ENCODE assay signal across 9 mouse cellular contexts in genomic region chr13:45239153-45239552, GRCm38 (mm10).
A peak's percentile ranks its signal among the peaks of the same experiment; 100 is the strongest.
DNase-seq lines count a peak whose midpoint lies in the region; ATAC-seq lines count a peak whose summit lies in the region.
"Had no signal": no experiment of that assay in that cellular context is flagged by ENCODE, and none has a peak within 500 bp of the region (broad histone marks: within the 10 kb centered on the region; RNA-seq: fewer than 3 reads in every experiment).

No protein-coding gene starts in this region.

- no peak overlapping the region for H3K9ac ChIP-seq in hindbrain, embryonic 13.5 days
- H3K9ac ChIP-seq in hindbrain, embryonic 12.5 days: no peak overlapping the region
- H3K9ac ChIP-seq in limb, embryonic 11.5 days (ENCODE audit: low read length): no peak overlapping the region

- ATAC-seq in hindbrain, embryonic 13.5 days (ENCODE audit: low FRiP score): peak; percentile 65
- ATAC-seq in hindbrain, embryonic 12.5 days (ENCODE audit: low FRiP score): no peak
- no peak for ATAC-seq in limb, embryonic 11.5 days (ENCODE audit: insufficient number of reproducible peaks, low FRiP score, low TSS enrichment, low read depth)

- H3K36me3 ChIP-seq in hindbrain, embryonic 13.5 days: no peaks in the 10 kb centered on the region
- H3K36me3 ChIP-seq in hindbrain, embryonic 12.5 days: no peaks in the 10 kb centered on the region
- H3K36me3 ChIP-seq in limb, embryonic 11.5 days (ENCODE audit: control insufficient read depth, insufficient read depth, low read length): no peaks in the 10 kb centered on the region

- peaks cover 11% of the 10 kb centered on the region for H3K4me1 ChIP-seq in hindbrain, embryonic 13.5 days (replicated peaks)
- no peaks in the 10 kb centered on the region for H3K4me1 ChIP-seq in hindbrain, embryonic 12.5 days
- no peaks in the 10 kb centered on the region for H3K4me1 ChIP-seq in limb, embryonic 11.5 days (ENCODE audit: control insufficient read depth, insufficient read depth, low read length)

- no peaks in the 10 kb centered on the region for H3K9me3 ChIP-seq in hindbrain, embryonic 13.5 days
- H3K9me3 ChIP-seq in hindbrain, embryonic 12.5 days (replicated peaks): no peaks in the 10 kb centered on the region
- H3K9me3 ChIP-seq in limb, embryonic 11.5 days (ENCODE audit: control insufficient read depth, low read length): no peaks in the 10 kb centered on the region

- peak overlapping the region; percentile 79 for H3K27ac ChIP-seq in hindbrain, embryonic 13.5 days
- H3K27ac ChIP-seq in hindbrain, embryonic 12.5 days: no peak overlapping the region; the same call in 1 of the 2 replicates
- no peak overlapping the region for H3K27ac ChIP-seq in limb, embryonic 11.5 days (replicated peaks; ENCODE audit: low read depth, low read length)

- peak; percentile 83 for DNase-seq in brain, adult 2 months (ENCODE audit: low read depth, low spot score)
- peak; percentile 77 for DNase-seq in kidney, adult 18-20 months
- peak; percentile 41 for DNase-seq in limb, embryonic 11.5 days (ENCODE audit: low spot score)
- peak; percentile 38 to 47 for DNase-seq in right cerebral cortex, adult 2 months (ENCODE audit: low spot score in 2 of 2)
- no peak for DNase-seq in natural killer cell, adult 2 months (ENCODE audit: low spot score in 2 of 2)
- no peak for DNase-seq in gastrocnemius, postnatal 4 days (ENCODE audit: low spot score in 2 of 2)

- no peak overlapping the region for H3K4me3 ChIP-seq in hindbrain, embryonic 13.5 days
- no peak overlapping the region for H3K4me3 ChIP-seq in hindbrain, embryonic 12.5 days
- no peak overlapping the region for H3K4me3 ChIP-seq in limb, embryonic 11.5 days (ENCODE audit: low read depth, low read length)
- H3K4me3 ChIP-seq: erythroblast, embryonic 14.5 days had no signal

- H3K27me3 ChIP-seq in hindbrain, embryonic 13.5 days: no peaks in the 10 kb centered on the region
- no peaks in the 10 kb centered on the region for H3K27me3 ChIP-seq in hindbrain, embryonic 12.5 days
- no peaks in the 10 kb centered on the region for H3K27me3 ChIP-seq in limb, embryonic 11.5 days (ENCODE audit: control insufficient read depth, insufficient read depth, low read length)

- H3K4me2 ChIP-seq in hindbrain, embryonic 13.5 days: peak overlapping the region; percentile 21
- H3K4me2 ChIP-seq in hindbrain, embryonic 12.5 days (replicated peaks): no peak overlapping the region
- 0 out of 2 replicates have a peak overlapping the region, but pooled peaks have one; percentile 1 for H3K4me2 ChIP-seq in limb, embryonic 11.5 days (ENCODE audit: low read depth, severe bottlenecking)

- WGBS in hindbrain, embryonic 13.5 days: 55% methylated on average over 9 of the region's 9 CpGs
- WGBS in hindbrain, embryonic 12.5 days: 79% methylated on average over 9 of the region's 9 CpGs
- WGBS in limb, embryonic 11.5 days: 41% methylated on average over 9 of the region's 9 CpGs

Comparison
In these comparisons a context has a peak if more than half of its experiments do, and no peak if none do; other contexts are left out.
1. DNase-seq: peak in brain, adult 2 months (single experiment), kidney, adult 18-20 months (single experiment), limb, embryonic 11.5 days (single experiment) and right cerebral cortex, adult 2 months (2 of 2); none in natural killer cell, adult 2 months (0 of 2) and gastrocnemius, postnatal 4 days (0 of 2).